In genomic region chr13:107546181-107546900, GRCm38 (mm10) we compare ENCODE assay signal across 10 mouse cellular contexts.
DNase-seq lines count a peak whose midpoint lies in the region; ATAC-seq and TF ChIP-seq lines count a peak whose summit lies in the region.
"Had no signal": no experiment of that assay in that cellular context is flagged by ENCODE, and none has a peak within 500 bp of the region (broad histone marks: within the 10 kb centered on the region; RNA-seq: fewer than 3 reads in every experiment).

No protein-coding gene starts in this region.

- H3K4me1 ChIP-seq in forebrain, embryonic 14.5 days (ENCODE audit: control insufficient read depth, insufficient read depth, low read length): peaks cover 24% of the 10 kb centered on the region
- H3K4me1 ChIP-seq in midbrain, embryonic 12.5 days: peaks cover 29% of the 10 kb centered on the region

- H3K9ac ChIP-seq in forebrain, embryonic 14.5 days (ENCODE audit: low read length): peak overlapping the region; percentile 10
- no peak overlapping the region for H3K9ac ChIP-seq in midbrain, embryonic 12.5 days (replicated peaks)

- H3K27ac ChIP-seq in forebrain, embryonic 14.5 days (ENCODE audit: low read depth, low read length): peak overlapping the region; percentile 63
- peak overlapping the region; percentile 16; the same call in 1 of the 2 replicates for H3K27ac ChIP-seq in midbrain, embryonic 12.5 days (replicated peaks)
- H3K27ac ChIP-seq in gastrocnemius, adult 2 months: no peak overlapping the region
- H3K27ac ChIP-seq: heart, adult 2 months had no signal

- H3K4me2 ChIP-seq in forebrain, embryonic 14.5 days (ENCODE audit: low read length): peak overlapping the region; percentile 20
- no peak overlapping the region for H3K4me2 ChIP-seq in midbrain, embryonic 12.5 days (replicated peaks)

- H3K36me3 ChIP-seq in forebrain, embryonic 14.5 days (ENCODE audit: control insufficient read depth, insufficient read depth, low read length): no peaks in the 10 kb centered on the region
- H3K36me3 ChIP-seq in midbrain, embryonic 12.5 days: no peaks in the 10 kb centered on the region

- 20% methylated on average over 10 of the region's 10 CpGs for WGBS in forebrain, embryonic 14.5 days
- WGBS in midbrain, embryonic 12.5 days: 53% methylated on average over 10 of the region's 10 CpGs

- intact Hi-C loops in gastrocnemius, adult 2 months (cut with DNase I): no loop called here

- peak; percentile 30 for ATAC-seq in forebrain, embryonic 14.5 days
- ATAC-seq in midbrain, embryonic 12.5 days (ENCODE audit: low FRiP score, low read depth): no peak
- ATAC-seq: Patski had no signal

- no peak for TF ChIP-seq CTCF in gastrocnemius, adult 2 months (IDR thresholded peaks at IDR 0.05)

- peak; percentile 14 to 38 for DNase-seq in layer of hippocampus, postnatal 10 days (ENCODE audit: low spot score in 2 of 2)
- no peak for DNase-seq in layer of hippocampus, postnatal 25 days (ENCODE audit: extremely low spot score in 1 of 2, low spot score in 1 of 2)
- DNase-seq in forebrain, embryonic 14.5 days (ENCODE audit: low spot score): peak; percentile 66
- DNase-seq in right cerebral cortex, postnatal 10 days (ENCODE audit: low spot score in 2 of 2): peak; percentile 40 to 42
- no peak for DNase-seq in c-Kit-positive CD71-positive TER-119-positive erythroid progenitor cells, embryonic 14.5 days (ENCODE audit: low spot score)
- no peak for DNase-seq in gastrocnemius, adult 2 months
- no peak for DNase-seq in ovary, postnatal 14 days (ENCODE audit: low spot score)
- DNase-seq: heart, adult 2 months had no signal

- no peaks in the 10 kb centered on the region; the same call in 1 of the 2 replicates for H3K9me3 ChIP-seq in forebrain, embryonic 14.5 days (replicated peaks; ENCODE audit: control insufficient read depth, low read length)
- no peaks in the 10 kb centered on the region for H3K9me3 ChIP-seq in midbrain, embryonic 12.5 days

- H3K27me3 ChIP-seq in forebrain, embryonic 14.5 days (replicated peaks; ENCODE audit: control insufficient read depth, insufficient read depth, low read length): no peaks in the 10 kb centered on the region
- H3K27me3 ChIP-seq in midbrain, embryonic 12.5 days: no peaks in the 10 kb centered on the region
- H3K27me3 ChIP-seq: Patski had no signal

- no peak overlapping the region for H3K4me3 ChIP-seq in forebrain, embryonic 14.5 days (ENCODE audit: low read depth, low read length)
- no peak overlapping the region for H3K4me3 ChIP-seq in midbrain, embryonic 12.5 days
- no peak overlapping the region for H3K4me3 ChIP-seq in gastrocnemius, adult 2 months
- H3K4me3 ChIP-seq: heart, adult 2 months had no signal

Comparison
In these comparisons a context has a peak if more than half of its experiments do, and no peak if none do; other contexts are left out.
1. DNase-seq: peak in layer of hippocampus, postnatal 10 days (2 of 2), forebrain, embryonic 14.5 days (single experiment) and right cerebral cortex, postnatal 10 days (2 of 2); none in layer of hippocampus, postnatal 25 days (0 of 2), c-Kit-positive CD71-positive TER-119-positive erythroid progenitor cells, embryonic 14.5 days (single experiment), gastrocnemius, adult 2 months (single experiment) and ovary, postnatal 14 days (single experiment).